Mouse (Mus musculus): ENCODE results near the gene Thbs4. TPM values are rescaled to one million over a fixed set of nuclear protein-coding genes. Genes with fewer than 3 reads are reported as not detected.

Gene Thbs4
- polyA plus RNA-seq, 1 experiment: not detected

GRCm38 (mm10) chr13:92793636-92794035 lies 982 bp downstream of the Thbs4 start:
- TF ChIP-seq GATA1 (IDR thresholded peaks at IDR 0.05; ENCODE audit: borderline replicate concordance, low read length) (no peak), FLI1 (IDR thresholded peaks at IDR 0.05; ENCODE audit: low read length) (no peak)
- H3K4me3 ChIP-seq (replicated peaks): no peak overlapping the region

DNA sequence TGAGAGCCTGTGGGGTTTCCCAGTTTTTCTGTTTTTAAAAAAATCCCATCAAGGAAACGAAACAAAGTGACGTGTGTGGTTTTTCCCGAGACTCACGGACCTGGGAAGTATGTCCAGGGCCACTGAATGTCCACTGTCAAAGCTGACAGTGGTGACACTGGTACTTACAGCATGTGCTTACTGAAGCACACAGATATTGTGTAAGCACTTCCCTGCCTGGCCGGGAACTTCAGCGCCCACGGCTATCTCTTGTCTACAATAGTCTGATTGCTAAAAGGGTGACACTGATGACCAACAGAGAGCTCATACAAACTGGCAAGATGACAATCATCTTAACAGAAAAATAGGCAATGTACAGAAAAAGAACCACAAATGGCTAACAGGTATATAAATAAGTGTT lies 3.1 kb downstream of the Thbs4 start:
- H3K27me3 ChIP-seq (replicated peaks): peaks cover 34% of the 10 kb centered on the region
- no peak overlapping the region for H3K4me3 ChIP-seq (replicated peaks)
- H3K36me3 ChIP-seq (replicated peaks; ENCODE audit: low read length): no peaks in the 10 kb centered on the region
- no peaks in the 10 kb centered on the region for H3K9me3 ChIP-seq
- H3K4me1 ChIP-seq: peaks cover 6% of the 10 kb centered on the region; the same call in 1 of the 2 replicates
- TF ChIP-seq FLI1 (IDR thresholded peaks at IDR 0.05; ENCODE audit: low read length) (no peak), GATA1 (IDR thresholded peaks at IDR 0.05; ENCODE audit: borderline replicate concordance, low read length) (no peak)

More at GRCm38 (mm10) chr13:92793636-92794035, 982 bp downstream of the Thbs4 start:
- Histone ChIP-seq H3K9me3 (0 out of 2 replicates have a peak, but pooled peaks cover 2% of the 10 kb centered on the region), H3K4me1 (peaks cover 6% of the 10 kb centered on the region; the same call in 1 of the 2 replicates), H3K27me3 (replicated peaks) (peaks cover 42% of the 10 kb centered on the region), H3K36me3 (replicated peaks; ENCODE audit: low read length) (no peaks in the 10 kb centered on the region)

DNA sequence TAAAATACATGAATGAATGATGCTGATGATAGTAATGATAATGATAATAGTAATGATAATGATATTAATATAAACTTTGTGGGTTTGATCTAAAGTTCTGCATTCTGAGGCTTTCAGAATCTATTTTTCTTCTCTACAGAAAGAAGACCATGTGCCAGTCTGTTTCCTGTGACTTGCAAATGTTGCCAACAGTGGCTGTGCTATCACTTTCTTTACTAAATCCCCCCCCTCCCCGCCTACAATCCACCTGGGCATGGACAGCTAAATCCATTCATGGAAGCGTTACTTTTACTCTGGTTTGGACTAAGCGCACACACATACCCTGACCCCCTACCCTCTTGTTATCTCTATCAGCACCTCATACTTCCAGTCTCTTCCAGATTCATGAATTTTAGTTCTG lies 10.3 kb downstream of the Thbs4 start:
- Histone ChIP-seq H3K36me3 (replicated peaks; ENCODE audit: low read length) (no peaks in the 10 kb centered on the region), H3K27me3 (replicated peaks) (peaks cover 9% of the 10 kb centered on the region), H3K9me3 (no peaks in the 10 kb centered on the region), H3K4me3 (replicated peaks) (no peak overlapping the region), H3K4me1 (no peaks in the 10 kb centered on the region)
- TF ChIP-seq GATA1 (IDR thresholded peaks at IDR 0.05; ENCODE audit: borderline replicate concordance, low read length) (no peak), FLI1 (IDR thresholded peaks at IDR 0.05; ENCODE audit: low read length) (no peak)

DNA sequence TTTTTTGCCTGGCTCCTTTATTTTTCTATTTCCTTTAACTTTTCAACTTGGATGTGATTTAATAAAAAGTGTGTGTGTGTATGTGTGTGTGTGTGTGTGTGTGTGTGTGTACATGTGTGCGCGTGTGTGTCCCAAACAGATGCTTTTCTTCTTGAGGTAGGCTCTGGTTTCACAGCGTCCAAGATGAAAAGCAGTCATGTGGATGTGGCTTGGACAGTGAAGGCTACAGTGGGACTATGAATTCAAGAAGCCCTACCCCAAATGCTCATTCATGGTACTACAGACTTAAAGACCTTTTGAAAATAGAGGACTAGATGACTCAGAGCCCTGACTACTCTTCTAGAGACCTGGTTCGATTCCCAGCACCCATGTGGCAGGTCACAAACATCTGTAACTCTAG lies 11.1 kb downstream of the Thbs4 start:
- no peaks in the 10 kb centered on the region for H3K36me3 ChIP-seq (replicated peaks; ENCODE audit: low read length)
- TF ChIP-seq FLI1 (IDR thresholded peaks at IDR 0.05; ENCODE audit: low read length) (no peak), GATA1 (IDR thresholded peaks at IDR 0.05; ENCODE audit: borderline replicate concordance, low read length) (no peak)
- H3K4me1 ChIP-seq: no peaks in the 10 kb centered on the region
- no peak overlapping the region for H3K4me3 ChIP-seq (replicated peaks)
- H3K27me3 ChIP-seq (replicated peaks): peaks cover 7% of the 10 kb centered on the region
- no peaks in the 10 kb centered on the region for H3K9me3 ChIP-seq

- no peaks in the 10 kb centered on the region for H3K36me3 ChIP-seq (replicated peaks; ENCODE audit: low read length)
These were observed 13.7 kb downstream of the Thbs4 start for GRCm38 (mm10) chr13:92780927-92781326.

GRCm38 (mm10) chr13:92780076-92780475 lies 14.5 kb downstream of the Thbs4 start:
- Histone ChIP-seq H3K36me3 (replicated peaks; ENCODE audit: low read length) (no peaks in the 10 kb centered on the region), H3K4me1 (no peaks in the 10 kb centered on the region), H3K4me3 (replicated peaks) (no peak overlapping the region), H3K9me3 (no peaks in the 10 kb centered on the region), H3K27me3 (replicated peaks) (peaks cover 7% of the 10 kb centered on the region)
- no peak for TF ChIP-seq FLI1 (IDR thresholded peaks at IDR 0.05; ENCODE audit: low read length)
- TF ChIP-seq GATA1 (IDR thresholded peaks at IDR 0.05; ENCODE audit: borderline replicate concordance, low read length): no peak

More at GRCm38 (mm10) chr13:92780927-92781326, 13.7 kb downstream of the Thbs4 start:
- Histone ChIP-seq H3K27me3 (replicated peaks) (peaks cover 7% of the 10 kb centered on the region), H3K4me1 (no peaks in the 10 kb centered on the region), H3K4me3 (replicated peaks) (no peak overlapping the region), H3K9me3 (no peaks in the 10 kb centered on the region)
- TF ChIP-seq GATA1 (IDR thresholded peaks at IDR 0.05; ENCODE audit: borderline replicate concordance, low read length) (no peak), FLI1 (IDR thresholded peaks at IDR 0.05; ENCODE audit: low read length) (no peak)

GRCm38 (mm10) chr13:92778642-92779041 lies 16.0 kb downstream of the Thbs4 start:
- Histone ChIP-seq H3K4me3 (replicated peaks) (no peak overlapping the region), H3K9me3 (no peaks in the 10 kb centered on the region), H3K36me3 (replicated peaks; ENCODE audit: low read length) (no peaks in the 10 kb centered on the region), H3K4me1 (no peaks in the 10 kb centered on the region), H3K27me3 (replicated peaks) (peaks cover 9% of the 10 kb centered on the region)
- TF ChIP-seq GATA1 (IDR thresholded peaks at IDR 0.05; ENCODE audit: borderline replicate concordance, low read length): no peak
- no peak for TF ChIP-seq FLI1 (IDR thresholded peaks at IDR 0.05; ENCODE audit: low read length)

GRCm38 (mm10) chr13:92775916-92776315 lies 18.7 kb downstream of the Thbs4 start:
- Histone ChIP-seq H3K36me3 (replicated peaks; ENCODE audit: low read length) (no peaks in the 10 kb centered on the region), H3K4me3 (replicated peaks) (no peak overlapping the region), H3K27me3 (replicated peaks) (peaks cover 5% of the 10 kb centered on the region), H3K9me3 (no peaks in the 10 kb centered on the region), H3K4me1 (no peaks in the 10 kb centered on the region)
- TF ChIP-seq GATA1 (IDR thresholded peaks at IDR 0.05; ENCODE audit: borderline replicate concordance, low read length) (no peak), FLI1 (IDR thresholded peaks at IDR 0.05; ENCODE audit: low read length) (no peak)

DNA sequence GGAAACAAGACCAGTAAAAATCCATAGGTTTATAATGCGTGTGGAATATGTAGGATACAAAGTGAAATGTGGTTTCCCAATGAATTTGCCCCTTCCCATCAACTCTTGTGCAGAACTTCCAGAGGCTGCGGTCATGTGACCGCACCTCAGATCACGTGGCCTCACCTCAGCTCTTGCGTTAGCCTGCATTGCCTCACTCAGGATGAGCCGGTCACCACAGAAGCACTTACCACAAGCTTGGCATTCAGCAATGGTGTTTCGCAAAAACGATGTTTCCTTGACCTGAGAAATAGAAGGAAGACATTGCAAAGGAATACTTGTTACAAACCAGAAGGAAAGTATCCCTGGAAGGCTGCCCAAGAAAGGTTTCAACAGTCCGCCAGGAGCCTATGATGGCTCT lies 19.7 kb downstream of the Thbs4 start:
- TF ChIP-seq FLI1 (IDR thresholded peaks at IDR 0.05; ENCODE audit: low read length) (no peak), GATA1 (IDR thresholded peaks at IDR 0.05; ENCODE audit: borderline replicate concordance, low read length) (no peak)

GRCm38 (mm10) chr13:92772500-92772899 lies 22.1 kb downstream of the Thbs4 start:
- peaks cover 5% of the 10 kb centered on the region for H3K27me3 ChIP-seq (replicated peaks)
- H3K4me1 ChIP-seq: no peaks in the 10 kb centered on the region
- TF ChIP-seq GATA1 (IDR thresholded peaks at IDR 0.05; ENCODE audit: borderline replicate concordance, low read length) (no peak), FLI1 (IDR thresholded peaks at IDR 0.05; ENCODE audit: low read length) (no peak)
- no peaks in the 10 kb centered on the region for H3K9me3 ChIP-seq
- H3K4me3 ChIP-seq (replicated peaks): no peak overlapping the region
- no peaks in the 10 kb centered on the region for H3K36me3 ChIP-seq (replicated peaks; ENCODE audit: low read length)

More for the DNA sequence above, 19.7 kb downstream of the Thbs4 start:
- Histone ChIP-seq H3K4me3 (replicated peaks) (no peak overlapping the region), H3K4me1 (no peaks in the 10 kb centered on the region), H3K27me3 (replicated peaks) (peaks cover 3% of the 10 kb centered on the region), H3K36me3 (replicated peaks; ENCODE audit: low read length) (no peaks in the 10 kb centered on the region), H3K9me3 (no peaks in the 10 kb centered on the region)

DNA sequence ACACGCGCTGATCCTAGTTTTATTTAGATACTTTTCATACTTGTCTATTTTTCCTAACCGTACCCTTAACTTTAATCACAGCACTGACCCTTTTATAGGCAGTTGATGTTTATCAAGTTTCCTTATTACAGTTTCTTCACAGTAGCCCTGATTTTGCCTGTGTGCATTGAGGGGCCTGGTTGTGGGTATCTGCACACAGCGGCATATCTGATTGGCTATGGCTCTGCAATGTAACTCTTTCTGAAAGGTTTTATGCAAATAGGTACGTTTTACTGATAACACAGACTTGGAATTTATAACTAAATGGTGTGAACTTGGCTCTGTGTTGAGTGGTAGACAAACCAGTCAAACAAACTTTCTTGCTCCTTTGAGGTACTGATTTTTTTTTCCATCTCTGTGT lies 23.1 kb downstream of the Thbs4 start:
- H3K4me3 ChIP-seq (replicated peaks): no peak overlapping the region
- TF ChIP-seq GATA1 (IDR thresholded peaks at IDR 0.05; ENCODE audit: borderline replicate concordance, low read length) (no peak), FLI1 (IDR thresholded peaks at IDR 0.05; ENCODE audit: low read length) (no peak)
- H3K4me1 ChIP-seq: no peaks in the 10 kb centered on the region
- H3K36me3 ChIP-seq (replicated peaks; ENCODE audit: low read length): no peaks in the 10 kb centered on the region
- H3K9me3 ChIP-seq: no peaks in the 10 kb centered on the region
- H3K27me3 ChIP-seq (replicated peaks): peaks cover 9% of the 10 kb centered on the region
